Mouse (Mus musculus) heart, adult 2 months (tissue): ENCODE results near the gene Traf5.

Source experiments
- CTCF ChIP-seq: fragments of 200-600 bp; IDR thresholded peaks from 2 replicates; pipeline ENCODE4 v1.8.1; 2022; ENCODE audit warnings: antibody characterized with exemption, mild to moderate bottlenecking, moderate library complexity
- EP300 ChIP-seq: fragments of 200-500 bp; IDR thresholded peaks from 2 replicates; pipeline ENCODE4 v1.6.1; 2011; ENCODE audit warnings: low read depth, low read length, control low read depth; ENCODE audit not compliant: insufficient read depth
- POLR2A ChIP-seq: fragments of 200-500 bp; IDR thresholded peaks from 2 replicates; pipeline ENCODE4 v1.6.1; 2011; ENCODE audit warnings: mild to moderate bottlenecking, low read depth, low read length, control low read depth; ENCODE audit not compliant: insufficient read depth

GRCm38 (mm10) chr1:192069971-192070591, 22.3 kb downstream of the Traf5 start:
- no peak for TF ChIP-seq POLR2A
- TF ChIP-seq CTCF = no peak
- no peak for TF ChIP-seq EP300
